Mouse (Mus musculus): Measurements from ENCODE around the gene Actr5.

Gene Actr5

GRCm38 (mm10) chr2:158624718-158625222 lies at the start of gene Actr5:
Actr5 (plus strand) TSS chr2:158624888.
- DNase-seq (ENCODE audit: low spot score in 2 of 2) = peak; percentile 87 to 93

- no peak for DNase-seq (ENCODE audit: low spot score in 2 of 2)
These were observed 44.7 kb upstream of the Actr5 start for GRCm38 (mm10) chr2:158579979-158580378.

DNA sequence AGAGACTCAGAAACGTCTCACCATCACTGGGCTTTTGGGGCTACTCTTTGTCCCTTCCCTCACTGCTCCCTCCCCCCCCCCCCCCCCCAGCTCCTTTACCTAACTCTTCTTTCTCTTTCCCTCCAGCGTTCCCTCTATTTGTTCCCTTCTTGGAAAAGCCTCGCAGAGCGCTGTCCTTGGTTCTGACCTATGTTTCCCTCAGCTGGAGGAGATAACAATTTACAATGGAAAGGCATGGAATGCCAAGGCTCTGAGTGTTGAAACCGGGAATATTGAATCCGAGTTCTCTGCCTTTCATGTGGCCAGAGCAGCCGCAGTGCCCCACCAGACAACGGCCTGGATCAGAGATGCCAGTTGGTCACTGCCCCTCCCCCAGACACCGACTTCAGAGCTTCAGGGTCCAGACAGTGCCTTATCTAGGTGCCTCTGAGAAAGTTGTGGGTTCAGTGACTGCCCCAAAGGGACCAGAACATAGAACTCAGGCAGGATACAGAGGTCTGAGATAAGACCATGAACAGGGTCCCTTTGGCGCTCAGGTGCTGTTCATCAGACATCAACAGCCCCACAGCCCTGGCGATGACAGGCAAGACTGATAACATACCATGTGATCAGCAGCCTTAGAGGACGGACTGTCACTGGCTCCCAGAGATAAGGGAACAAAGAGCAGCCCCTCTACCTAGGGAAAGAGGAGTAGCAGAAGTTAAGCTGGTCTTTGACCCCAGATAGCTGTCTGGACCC lies 39.9 kb upstream of the Actr5 start:
- DNase-seq (ENCODE audit: low spot score in 2 of 2) = no peak

DNA sequence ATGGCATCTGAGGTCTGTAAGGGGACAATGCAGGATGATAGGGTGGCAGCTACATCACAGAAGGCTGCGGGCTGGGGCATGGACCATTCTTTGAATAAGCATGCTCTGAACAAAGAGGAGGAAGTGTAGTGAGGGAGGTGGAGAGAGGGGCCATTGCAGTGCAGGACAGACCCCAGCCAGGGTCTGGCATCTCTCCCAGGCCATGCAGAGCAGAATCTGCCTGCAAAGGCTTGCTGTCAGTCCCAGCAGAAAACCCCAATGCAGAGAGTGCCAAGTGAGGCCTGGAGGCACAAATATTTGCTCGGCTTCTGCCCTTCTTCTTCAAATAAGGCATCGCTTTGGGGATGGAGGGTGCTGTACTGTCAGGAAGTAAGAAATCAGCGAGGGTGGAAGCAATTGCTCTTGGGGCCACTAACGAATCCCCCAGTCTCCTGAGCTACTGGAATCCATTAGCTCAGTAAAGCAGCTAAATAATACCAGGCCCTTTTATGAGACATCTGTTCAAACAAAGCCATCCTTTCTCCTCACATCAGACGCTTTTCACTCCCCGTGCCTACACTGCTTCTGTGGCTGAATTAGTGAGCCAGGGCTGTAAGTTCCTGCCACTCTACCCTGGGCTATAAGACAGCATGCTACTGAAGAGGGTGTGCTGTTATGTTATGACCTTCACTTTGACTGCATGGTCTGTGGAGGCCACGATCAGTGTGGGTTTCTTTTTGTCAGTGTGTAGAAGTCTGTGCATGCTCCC lies 36.0 kb upstream of the Actr5 start:
- DNase-seq (ENCODE audit: low spot score in 2 of 2) = no peak

DNA sequence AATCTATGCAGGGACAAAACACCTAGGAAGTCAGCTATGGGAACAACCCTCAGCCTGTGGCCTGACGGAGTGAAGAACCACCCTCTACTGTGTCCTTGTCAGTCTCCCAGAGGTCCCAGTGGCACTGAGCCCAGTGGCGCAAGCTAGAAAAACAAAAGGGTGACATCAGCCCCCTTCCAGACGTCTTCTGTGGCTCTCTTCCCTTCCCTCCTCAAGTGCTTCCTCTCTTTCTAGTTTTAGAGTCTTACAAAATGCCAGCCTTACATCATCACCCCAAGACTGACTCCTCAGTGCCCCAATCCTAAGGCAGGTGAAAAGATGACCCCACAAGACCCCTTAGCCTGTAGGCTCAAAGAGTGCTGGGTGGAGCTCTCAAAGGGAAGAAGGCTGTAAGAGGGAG lies 34.2 kb upstream of the Actr5 start:
- DNase-seq (ENCODE audit: low spot score in 2 of 2) = no peak

- no peak for DNase-seq (ENCODE audit: low spot score in 2 of 2)
These were observed 33.4 kb upstream of the Actr5 start for GRCm38 (mm10) chr2:158591286-158591685.

GRCm38 (mm10) chr2:158593371-158593770 lies 31.3 kb upstream of the Actr5 start:
- no peak for DNase-seq (ENCODE audit: low spot score in 2 of 2)

DNA sequence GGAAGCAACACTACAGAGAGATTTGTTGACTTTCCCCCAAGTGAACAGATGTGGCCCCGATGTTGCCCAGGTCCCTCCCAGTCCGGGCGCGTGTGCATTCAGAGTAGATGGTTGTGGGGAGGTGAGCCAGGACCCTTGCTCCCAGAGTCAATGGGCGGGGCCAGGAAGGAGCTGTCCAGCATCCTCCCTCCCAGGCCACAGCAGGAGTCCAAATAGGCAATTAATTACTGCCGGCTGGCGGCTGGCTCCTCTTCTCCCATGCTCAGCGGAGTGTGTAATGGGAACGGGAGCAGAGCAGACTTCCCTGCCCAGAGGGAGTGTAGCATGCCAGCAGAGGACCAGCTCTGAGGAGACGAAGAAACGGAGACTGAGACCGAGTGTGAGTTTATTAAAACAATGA lies 29.6 kb upstream of the Actr5 start:
- DNase-seq (ENCODE audit: low spot score in 2 of 2) = no peak

DNA sequence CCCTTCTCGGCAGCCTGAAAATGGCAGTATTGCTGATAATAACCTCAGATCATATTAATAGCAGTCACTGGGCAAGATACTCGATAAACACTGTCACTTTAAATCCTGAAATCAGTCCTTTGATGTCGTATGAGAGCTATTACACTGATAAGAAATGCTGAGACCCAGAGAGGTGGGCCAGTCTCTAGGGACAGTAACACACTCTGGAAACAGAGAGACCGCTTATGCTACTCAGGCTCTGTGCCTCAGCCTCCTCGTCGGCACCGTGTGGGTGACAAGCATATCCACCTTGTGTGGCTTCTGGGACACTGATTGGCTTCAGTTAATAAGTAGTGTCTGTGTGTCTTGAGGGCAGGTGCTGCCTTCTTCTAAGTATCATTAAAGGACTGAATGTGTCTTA lies 29.1 kb upstream of the Actr5 start:
- no peak for DNase-seq (ENCODE audit: low spot score in 2 of 2)

DNA sequence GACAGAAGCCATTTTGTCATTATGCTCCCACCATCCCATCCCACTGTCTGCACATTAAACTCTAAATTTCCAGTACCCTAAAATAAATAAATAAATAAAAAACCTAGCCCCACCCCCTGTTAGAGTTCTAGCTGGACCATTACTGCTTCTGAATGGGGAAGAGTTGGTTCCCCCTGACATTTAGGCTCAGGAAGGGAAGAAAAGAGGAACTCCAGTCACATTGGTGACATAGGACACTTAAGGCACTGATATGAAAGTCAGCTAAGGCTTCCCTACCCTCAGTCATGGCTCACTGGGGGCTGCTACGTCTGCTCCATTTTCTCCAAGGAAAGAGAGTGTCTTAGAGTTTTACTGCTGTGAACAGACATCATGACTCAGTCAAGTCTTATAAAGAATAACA lies 27.9 kb upstream of the Actr5 start:
- DNase-seq (ENCODE audit: low spot score in 2 of 2) = no peak

GRCm38 (mm10) chr2:158600517-158600916 lies 24.2 kb upstream of the Actr5 start:
- DNase-seq (ENCODE audit: low spot score in 2 of 2) = no peak

DNA sequence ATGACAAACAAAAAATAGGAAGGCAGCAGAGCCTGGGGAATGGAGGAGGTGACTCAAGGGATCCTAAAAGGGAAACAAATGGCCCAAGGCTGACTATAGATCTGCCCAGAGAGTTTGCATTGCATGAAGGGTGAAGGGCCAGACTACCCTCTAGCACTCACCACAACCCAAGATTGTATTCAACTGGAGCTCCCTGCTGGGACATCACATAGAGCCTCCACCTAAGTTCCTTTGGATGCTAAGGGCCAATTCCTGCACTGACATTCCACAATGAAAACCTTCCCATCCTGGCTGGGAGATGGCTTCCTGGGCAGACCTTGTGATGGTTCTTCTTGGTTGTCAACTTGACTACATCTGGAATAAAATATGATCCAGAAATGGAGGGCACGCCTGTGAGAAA lies 23.4 kb upstream of the Actr5 start:
- DNase-seq (ENCODE audit: low spot score in 2 of 2) = no peak

DNA sequence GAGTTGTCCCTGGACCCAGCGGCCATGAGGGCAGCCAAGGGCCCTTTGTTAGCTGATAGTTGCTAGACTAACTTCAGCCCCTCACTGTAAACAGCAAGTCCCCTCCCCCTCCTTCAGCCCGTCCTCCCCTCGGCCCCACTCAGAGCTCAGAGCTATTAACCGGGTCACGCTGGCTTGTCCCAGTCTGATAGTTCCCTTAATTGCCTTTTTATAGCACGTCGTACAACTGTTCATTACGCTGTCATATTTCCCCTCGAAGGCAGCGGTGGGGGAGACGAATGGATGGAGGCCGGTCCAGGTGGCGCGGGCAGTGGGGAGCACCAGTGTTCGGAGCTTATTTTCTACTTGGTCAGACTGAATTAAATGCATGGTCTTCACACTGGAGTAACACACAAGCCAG lies 22.0 kb upstream of the Actr5 start:
- DNase-seq (ENCODE audit: low spot score in 2 of 2) = no peak

- DNase-seq (ENCODE audit: low spot score in 2 of 2) = no peak
These were observed 18.1 kb upstream of the Actr5 start for GRCm38 (mm10) chr2:158606511-158606964.

DNA sequence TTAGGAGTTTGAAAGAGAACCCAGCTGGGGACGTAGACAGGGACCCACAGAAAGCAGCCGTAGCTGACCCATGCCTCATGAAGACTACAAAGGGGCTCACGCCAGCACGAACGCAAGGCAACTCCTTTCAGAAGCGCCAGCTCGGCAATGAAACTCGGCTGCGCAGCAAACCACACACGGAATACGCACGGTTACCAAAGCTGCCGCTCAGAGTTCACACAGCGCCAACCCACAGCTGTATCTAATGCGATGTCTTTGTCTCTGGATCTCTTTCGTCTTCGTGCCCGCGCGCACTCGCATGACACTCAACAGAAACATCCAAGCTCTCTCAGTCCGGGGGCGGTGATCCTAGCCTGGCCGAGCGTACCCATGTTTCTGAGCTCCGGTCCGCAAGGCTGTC lies 15.0 kb upstream of the Actr5 start:
- no peak for DNase-seq (ENCODE audit: low spot score in 2 of 2)

DNA sequence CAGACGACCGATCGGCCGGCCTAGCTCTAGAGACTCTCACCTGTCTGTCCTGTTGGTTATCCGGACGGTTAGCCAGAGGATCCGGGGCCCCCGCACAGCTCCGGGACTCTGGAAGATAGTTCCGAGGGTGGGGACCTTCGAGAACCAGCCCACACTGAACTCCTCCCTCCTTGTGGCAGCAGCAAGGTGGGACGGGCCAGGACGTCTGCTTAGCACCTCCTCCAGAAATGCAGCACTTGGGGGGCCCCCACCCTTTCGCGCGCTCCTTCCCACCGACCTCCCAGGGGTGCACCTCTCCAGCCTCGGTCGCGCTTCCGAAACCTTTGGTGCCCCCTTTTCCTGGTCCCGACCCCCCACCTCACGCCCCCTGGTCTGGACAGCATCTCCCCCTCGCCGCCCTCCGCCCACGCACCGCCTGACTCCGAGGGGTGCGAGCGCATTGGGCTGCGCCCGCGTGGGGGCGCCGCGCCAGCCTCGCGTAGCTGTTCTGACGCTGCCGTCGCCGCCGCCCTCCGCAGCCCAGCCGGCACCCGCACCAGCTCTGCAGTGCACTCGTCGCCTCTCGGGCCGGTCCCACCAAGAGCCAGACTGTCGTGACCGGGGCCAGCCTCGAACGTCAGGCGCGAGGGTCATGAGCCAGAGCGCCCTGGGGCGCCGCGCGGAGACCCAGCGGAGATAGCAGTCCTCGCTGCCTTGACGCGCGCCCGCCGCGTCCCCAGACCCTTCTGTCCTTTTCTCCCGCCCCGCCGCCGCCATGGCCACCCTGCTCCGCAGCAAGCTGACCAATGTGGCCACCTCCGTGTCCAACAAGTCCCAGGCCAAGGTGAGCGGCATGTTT lies 14.0 kb upstream of the Actr5 start, which contains the start of gene Slc32a1:
Slc32a1 (plus strand) TSS at position 280 of the 838 bp plus-strand sequence.
- no peak for DNase-seq (ENCODE audit: low spot score in 2 of 2)

DNA sequence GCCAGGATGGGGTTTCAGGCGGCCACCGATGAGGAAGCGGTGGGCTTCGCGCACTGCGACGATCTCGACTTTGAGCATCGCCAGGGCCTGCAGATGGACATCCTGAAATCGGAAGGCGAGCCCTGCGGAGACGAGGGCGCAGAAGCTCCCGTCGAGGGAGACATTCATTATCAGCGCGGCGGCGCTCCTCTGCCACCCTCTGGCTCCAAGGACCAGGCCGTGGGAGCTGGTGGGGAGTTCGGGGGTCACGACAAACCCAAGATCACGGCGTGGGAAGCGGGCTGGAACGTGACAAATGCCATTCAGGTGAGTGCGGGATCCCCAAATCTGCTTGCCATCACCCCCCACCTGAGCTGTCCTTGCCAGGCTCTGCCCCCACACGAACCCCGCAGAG lies 13.4 kb upstream of the Actr5 start:
- DNase-seq (ENCODE audit: low spot score in 2 of 2) = no peak

DNA sequence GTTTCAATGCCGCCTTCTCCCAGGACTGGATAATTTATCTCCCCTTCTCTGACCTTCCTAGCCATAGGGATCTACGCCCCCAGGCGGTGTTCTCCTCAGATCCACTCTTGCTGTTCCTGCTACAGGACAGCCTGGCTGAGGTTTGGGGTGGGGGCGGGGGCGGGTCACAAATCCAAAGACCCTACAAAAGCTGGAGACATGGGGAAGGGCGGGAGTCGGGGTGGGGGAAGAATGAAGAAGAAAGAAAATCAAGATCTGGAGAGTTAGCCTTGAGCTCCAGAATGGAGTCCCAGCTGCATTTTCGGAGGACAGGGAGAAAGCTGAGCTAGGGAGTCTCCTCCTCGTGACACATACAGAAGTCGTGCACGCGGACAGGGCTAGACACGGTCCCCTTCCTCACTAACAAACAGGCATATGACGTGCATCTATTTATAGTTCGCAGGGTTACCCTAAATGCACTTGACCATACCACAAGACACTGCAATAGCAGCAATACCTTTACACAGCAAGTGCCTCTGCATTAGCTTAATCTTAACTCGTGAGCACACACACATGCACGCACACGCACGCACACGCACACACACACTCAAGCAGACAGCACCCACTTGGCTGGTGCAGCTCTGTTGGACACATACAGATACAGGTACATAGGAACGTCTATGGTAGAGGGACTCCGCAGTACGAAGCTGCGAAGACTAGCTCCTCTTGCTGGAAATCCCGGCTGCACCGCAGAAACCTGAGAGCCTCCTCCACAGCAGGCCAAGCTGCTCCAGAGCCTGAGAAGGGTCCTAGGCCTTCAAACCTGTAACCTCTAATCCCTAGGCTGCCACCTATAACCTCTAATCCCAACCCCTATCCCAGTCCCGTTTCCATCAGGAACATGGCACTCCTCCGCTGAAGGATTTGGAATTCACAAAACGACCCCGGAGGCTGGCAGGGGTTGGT lies 12.7 kb upstream of the Actr5 start:
- no peak for DNase-seq (ENCODE audit: low spot score in 2 of 2)

GRCm38 (mm10) chr2:158612671-158613250 lies 11.9 kb upstream of the Actr5 start:
- no peak for DNase-seq (ENCODE audit: low spot score in 2 of 2)
